Mouse (Mus musculus): ENCODE measurements around the gene 4933427D14Rik. TPM values are rescaled to one million over a fixed set of nuclear protein-coding genes. Genes with fewer than 3 reads are reported as not detected.

4933427D14Rik gene
- 2.3 TPM for polyA plus RNA-seq (2014; fragmentation: Illumina TruSeq; extraction: RNeasy Lipid Tissue Mini Kit (QIAGEN cat#74804); ENCODE audit: insufficient read depth, low read depth, low replicate concordance)

DNA sequence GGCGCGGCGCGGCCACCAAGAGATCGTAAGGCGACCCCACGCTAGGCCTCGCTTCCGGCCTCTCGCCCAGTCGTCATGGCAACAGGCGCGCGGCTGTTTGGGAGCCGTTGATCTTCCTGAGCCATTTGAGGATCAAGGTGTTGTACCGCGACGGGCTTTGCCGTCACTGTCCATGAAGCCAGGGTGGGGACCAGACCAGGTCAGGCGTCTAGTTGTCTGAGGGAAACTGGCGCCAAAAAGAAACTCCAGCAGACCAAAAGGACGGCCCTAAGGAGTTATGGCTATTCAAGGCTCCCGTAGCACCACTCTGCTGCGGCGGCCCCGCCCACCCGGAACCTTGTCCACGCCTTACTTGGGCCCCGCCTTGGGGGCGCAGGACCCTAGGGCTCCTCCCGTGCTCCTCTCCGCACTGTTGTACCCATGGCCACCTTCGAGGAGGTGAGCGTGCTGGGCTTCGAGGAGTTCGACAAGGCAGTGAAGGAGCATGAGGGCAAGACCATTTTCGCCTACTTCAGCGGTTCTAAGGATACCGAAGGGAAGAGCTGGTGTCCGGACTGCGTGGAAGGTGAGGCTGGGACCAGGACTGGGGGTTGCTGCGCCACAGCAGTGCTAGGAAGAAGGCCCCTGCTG, at the start of gene 4933427D14Rik, which contains the start of gene Txndc17:
TSS of gene 4933427D14Rik (minus strand) at position 256 of the 630 bp plus-strand sequence.
TSS of gene Txndc17 (plus strand) at position 344 of the 630 bp plus-strand sequence.

DNA sequence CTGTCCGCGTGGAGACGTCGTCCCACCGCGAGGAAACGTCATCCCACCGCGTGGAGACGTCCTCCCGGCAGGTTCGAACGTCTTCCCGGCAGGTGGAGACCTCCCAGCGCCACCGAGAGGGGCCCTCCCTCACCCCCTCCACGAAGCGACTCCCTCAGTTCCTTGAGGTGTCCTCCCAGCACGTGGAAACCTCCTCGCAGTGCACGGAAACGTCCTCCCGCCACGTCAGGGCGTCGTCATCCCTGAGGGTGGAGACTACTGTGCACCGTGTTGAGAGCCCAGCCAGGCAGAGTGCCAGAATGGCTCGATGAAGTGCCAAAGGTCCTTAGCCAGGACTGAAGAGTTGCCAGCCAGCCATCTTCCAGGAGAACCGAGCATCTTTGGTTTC, 8.1 kb upstream of the 4933427D14Rik start, which contains the start of gene Med31:
TSS of gene Med31 (minus strand) at position 183 of the 388 bp plus-strand sequence.

DNA sequence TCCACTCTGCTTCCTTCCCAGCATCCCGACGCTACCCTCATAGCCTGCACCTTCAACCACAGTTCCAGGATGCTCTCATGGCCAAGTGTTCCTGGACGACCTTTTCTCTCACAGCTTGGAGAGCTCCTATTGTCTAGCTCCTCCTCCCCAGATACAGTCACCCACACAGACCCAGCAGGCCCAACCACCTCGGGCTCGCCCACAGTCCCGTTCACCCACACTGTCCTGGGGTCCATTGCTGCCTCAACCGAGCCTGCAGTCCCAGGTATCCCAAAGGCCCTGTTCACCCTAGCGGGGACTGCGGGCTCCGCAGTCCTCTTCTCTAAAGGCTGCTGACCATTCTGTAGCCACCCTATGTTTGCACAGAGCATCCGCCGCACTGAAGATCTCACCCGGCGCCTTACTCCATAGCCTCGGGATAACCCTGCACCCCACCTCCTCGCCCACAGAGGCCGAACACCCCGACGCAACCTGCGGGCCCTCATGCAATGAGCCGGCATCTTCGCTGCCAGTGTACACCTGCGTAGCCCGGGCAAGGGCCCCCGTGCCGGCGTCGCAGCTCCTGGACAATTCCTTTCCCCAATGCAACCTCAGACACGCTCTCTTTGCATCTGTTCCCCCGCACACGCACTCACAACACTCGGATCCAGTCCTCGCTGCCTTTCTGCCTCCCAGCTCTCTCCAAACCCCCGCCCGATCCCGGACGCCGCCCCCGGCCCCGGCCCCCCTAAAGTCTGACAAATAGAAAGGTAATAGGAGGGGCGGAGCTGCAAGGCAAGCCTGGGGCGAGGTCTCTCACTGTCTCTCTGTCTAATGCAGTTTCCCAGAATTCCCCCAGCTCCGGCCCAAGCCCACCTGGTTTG, 687 bp downstream of the 4933427D14Rik start, which contains the start of gene Gm43951:
TSS of gene Gm43951 (minus strand) at position 500 of the 863 bp plus-strand sequence.

DNA sequence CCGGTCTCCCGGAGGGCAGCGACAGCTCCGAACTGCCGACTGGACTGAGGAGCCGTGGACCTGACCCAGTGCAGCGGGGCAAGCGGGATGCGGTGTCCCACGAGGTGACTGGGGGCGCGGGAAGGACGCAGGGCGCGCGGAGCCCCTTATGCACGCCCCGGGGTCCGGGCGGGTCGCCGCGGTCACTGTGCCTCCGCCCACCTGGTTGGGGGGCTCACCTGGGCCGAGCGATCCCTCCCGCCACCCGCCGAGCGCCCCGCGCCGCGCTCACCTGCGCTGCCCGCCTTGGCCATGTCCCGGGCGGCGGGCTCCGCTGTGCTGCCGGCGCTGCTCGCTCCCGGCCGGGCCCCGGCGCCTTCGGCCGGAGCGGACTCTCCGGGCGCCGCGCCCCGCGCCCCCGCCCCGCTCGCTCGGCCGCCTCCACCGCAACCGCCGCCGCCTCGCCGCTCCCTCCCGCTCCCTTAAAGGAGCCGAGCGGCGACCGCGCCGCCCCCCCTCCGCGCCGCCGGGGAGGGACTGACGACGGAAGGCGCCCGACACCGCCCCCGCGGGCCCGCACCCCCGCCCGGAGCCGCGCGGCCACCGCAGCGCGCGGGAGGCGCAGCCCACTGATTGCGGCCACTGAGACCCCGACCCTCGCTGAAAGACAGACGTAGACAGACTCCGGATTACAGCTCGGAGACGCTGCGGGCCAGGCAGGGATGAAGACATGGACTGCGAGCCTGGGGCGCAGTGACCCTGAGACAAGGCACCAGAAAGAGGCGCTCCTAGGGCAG, 71.7 kb downstream of the 4933427D14Rik start, which contains the start of gene Pitpnm3:
TSS of gene Pitpnm3 (minus strand) at position 396 of the 776 bp plus-strand sequence.

Other genes starting within 250 kb of the 4933427D14Rik start
- not detected for gene Aipl1, start 169.9 kb downstream of the 4933427D14Rik start, polyA plus RNA-seq (2014; fragmentation: Illumina TruSeq; extraction: RNeasy Lipid Tissue Mini Kit (QIAGEN cat#74804); ENCODE audit: insufficient read depth, low read depth, low replicate concordance)
- gene Pimreg, start 165.4 kb downstream of the 4933427D14Rik start, polyA plus RNA-seq (2014; fragmentation: Illumina TruSeq; extraction: RNeasy Lipid Tissue Mini Kit (QIAGEN cat#74804); ENCODE audit: insufficient read depth, low read depth, low replicate concordance): 0.82 TPM
- gene Pitpnm3, start 71.7 kb downstream of the 4933427D14Rik start, polyA plus RNA-seq (2014; fragmentation: Illumina TruSeq; extraction: RNeasy Lipid Tissue Mini Kit (QIAGEN cat#74804); ENCODE audit: insufficient read depth, low read depth, low replicate concordance): 6.1 TPM
- 0.12 TPM for gene Gm43951, start 619 bp downstream of the 4933427D14Rik start, polyA plus RNA-seq (2014; fragmentation: Illumina TruSeq; extraction: RNeasy Lipid Tissue Mini Kit (QIAGEN cat#74804); ENCODE audit: insufficient read depth, low read depth, low replicate concordance)
- gene Txndc17, start 88 bp upstream of the 4933427D14Rik start, polyA plus RNA-seq (2014; fragmentation: Illumina TruSeq; extraction: RNeasy Lipid Tissue Mini Kit (QIAGEN cat#74804); ENCODE audit: insufficient read depth, low read depth, low replicate concordance): 123 TPM
- gene Med31, start 8.1 kb upstream of the 4933427D14Rik start, polyA plus RNA-seq (2014; fragmentation: Illumina TruSeq; extraction: RNeasy Lipid Tissue Mini Kit (QIAGEN cat#74804); ENCODE audit: insufficient read depth, low read depth, low replicate concordance): 27.2 TPM
- not detected for gene Slc13a5, start 59.8 kb upstream of the 4933427D14Rik start, polyA plus RNA-seq (2014; fragmentation: Illumina TruSeq; extraction: RNeasy Lipid Tissue Mini Kit (QIAGEN cat#74804); ENCODE audit: insufficient read depth, low read depth, low replicate concordance)
- gene Xaf1, start 94.2 kb upstream of the 4933427D14Rik start, polyA plus RNA-seq (2014; fragmentation: Illumina TruSeq; extraction: RNeasy Lipid Tissue Mini Kit (QIAGEN cat#74804); ENCODE audit: insufficient read depth, low read depth, low replicate concordance): 46.6 TPM
- not detected for gene Fbxo39, start 107.0 kb upstream of the 4933427D14Rik start, polyA plus RNA-seq (2014; fragmentation: Illumina TruSeq; extraction: RNeasy Lipid Tissue Mini Kit (QIAGEN cat#74804); ENCODE audit: insufficient read depth, low read depth, low replicate concordance)
- 14.1 TPM for gene Tekt1, start 155.0 kb upstream of the 4933427D14Rik start, polyA plus RNA-seq (2014; fragmentation: Illumina TruSeq; extraction: RNeasy Lipid Tissue Mini Kit (QIAGEN cat#74804); ENCODE audit: insufficient read depth, low read depth, low replicate concordance)
- 11.8 TPM for gene Smtnl2, start 204.3 kb upstream of the 4933427D14Rik start, polyA plus RNA-seq (2014; fragmentation: Illumina TruSeq; extraction: RNeasy Lipid Tissue Mini Kit (QIAGEN cat#74804); ENCODE audit: insufficient read depth, low read depth, low replicate concordance)
- 1.3 TPM for gene Ggt6, start 228.1 kb upstream of the 4933427D14Rik start, polyA plus RNA-seq (2014; fragmentation: Illumina TruSeq; extraction: RNeasy Lipid Tissue Mini Kit (QIAGEN cat#74804); ENCODE audit: insufficient read depth, low read depth, low replicate concordance)
- gene Mybbp1a, start 233.9 kb upstream of the 4933427D14Rik start, polyA plus RNA-seq (2014; fragmentation: Illumina TruSeq; extraction: RNeasy Lipid Tissue Mini Kit (QIAGEN cat#74804); ENCODE audit: insufficient read depth, low read depth, low replicate concordance): 25.2 TPM

Data from lung, adult 10 weeks (tissue).